Mouse (Mus musculus): ENCODE measurements around the gene Npepps.
"Not testable (repeated sequence)": the region's sequence is repeated elsewhere in the genome, so short reads cannot be mapped to it uniquely, and the experiment has no call there.

Gene Npepps

GRCm38 (mm10) chr11:97296542-97296941 is 16.1 kb upstream of the Npepps start:
- DNase-seq (ENCODE audit: low spot score in 2 of 2), result no peak

- no peak for DNase-seq (ENCODE audit: low spot score in 2 of 2)
Measured at GRCm38 (mm10) chr11:97292731-97293130, 12.3 kb upstream of the Npepps start.

GRCm38 (mm10) chr11:97289276-97290230 is 9.1 kb upstream of the Npepps start:
- no peak for DNase-seq (ENCODE audit: low spot score in 2 of 2)

- DNase-seq (ENCODE audit: low spot score in 2 of 2), result no peak
Measured at GRCm38 (mm10) chr11:97287643-97288042, 7.2 kb upstream of the Npepps start.

- DNase-seq (ENCODE audit: low spot score in 2 of 2), result no peak
Measured at GRCm38 (mm10) chr11:97286973-97287372, 6.5 kb upstream of the Npepps start.

- DNase-seq (ENCODE audit: low spot score in 2 of 2), result no peak
Measured at GRCm38 (mm10) chr11:97285852-97286775, 5.7 kb upstream of the Npepps start.

GRCm38 (mm10) chr11:97284854-97285253 is 4.4 kb upstream of the Npepps start:
- no peak for DNase-seq (ENCODE audit: low spot score in 2 of 2)

GRCm38 (mm10) chr11:97282179-97282578 is 1.7 kb upstream of the Npepps start:
- DNase-seq (ENCODE audit: low spot score in 2 of 2), result no peak

GRCm38 (mm10) chr11:97279405-97280215 is 828 bp downstream of the Npepps start:
- DNase-seq (ENCODE audit: low spot score in 2 of 2), result peak; percentile 34 to 63

- DNase-seq (ENCODE audit: low spot score in 2 of 2), result no peak
Measured at GRCm38 (mm10) chr11:97279040-97279404, 1.4 kb downstream of the Npepps start.

- DNase-seq (ENCODE audit: low spot score in 2 of 2), result no peak
Measured at GRCm38 (mm10) chr11:97278456-97278855, 2.0 kb downstream of the Npepps start.

GRCm38 (mm10) chr11:97277166-97277565 is 3.3 kb downstream of the Npepps start:
- DNase-seq (ENCODE audit: low spot score in 2 of 2), result no peak

- no peak for DNase-seq (ENCODE audit: low spot score in 2 of 2)
Measured at GRCm38 (mm10) chr11:97276019-97276418, 4.4 kb downstream of the Npepps start.

- DNase-seq (ENCODE audit: low spot score in 2 of 2), result no peak
Measured at GRCm38 (mm10) chr11:97275349-97275748, 5.1 kb downstream of the Npepps start.

GRCm38 (mm10) chr11:97274947-97275346 is 5.5 kb downstream of the Npepps start:
- not testable (repeated sequence) for DNase-seq (ENCODE audit: low spot score in 2 of 2)

- no peak for DNase-seq (ENCODE audit: low spot score in 2 of 2)
Measured at GRCm38 (mm10) chr11:97273613-97274012, 6.8 kb downstream of the Npepps start.

GRCm38 (mm10) chr11:97272835-97273234 is 7.6 kb downstream of the Npepps start:
- no peak for DNase-seq (ENCODE audit: low spot score in 2 of 2)

- DNase-seq (ENCODE audit: low spot score in 2 of 2), result not testable (repeated sequence)
Measured at GRCm38 (mm10) chr11:97270004-97270403, 10.4 kb downstream of the Npepps start.

- not testable (repeated sequence) for DNase-seq (ENCODE audit: low spot score in 2 of 2)
Measured at GRCm38 (mm10) chr11:97266544-97266943, 13.9 kb downstream of the Npepps start.

GRCm38 (mm10) chr11:97249649-97250048 is 30.8 kb downstream of the Npepps start:
- DNase-seq (ENCODE audit: low spot score in 2 of 2), result not testable (repeated sequence)

GRCm38 (mm10) chr11:97246510-97247159 is 33.8 kb downstream of the Npepps start:
- DNase-seq (ENCODE audit: low spot score in 2 of 2), result no peak

Measured in urinary bladder, postnatal 4 days (tissue).